Mouse (Mus musculus) lung, embryonic 14.5 days (tissue): ENCODE data around the gene Prkx. TPM values are rescaled to one million over a fixed set of nuclear protein-coding genes. Genes with fewer than 3 reads are reported as not detected.

Experiments used
- ATAC-seq: fragments of 200-750 bp; cut with Nextera tagmentation; 2 replicates; pipeline ENCODE4 v1.8.0; 2017; ENCODE audit warnings: mild to moderate bottlenecking, moderate TSS enrichment, moderate library complexity; ENCODE audit not compliant: insufficient read depth
- DNase-seq: peaks from one replicate; pipeline ENCODE4 v3.0.0-alpha.2; 2015
- H3K27ac ChIP-seq: fragments of 300-500 bp; sonication (generic); 2 replicates; pipeline ENCODE4 v1.5.1; 2014; ENCODE audit warnings: low read depth, mild to moderate bottlenecking, moderate library complexity
- H3K27me3 ChIP-seq: fragments of 300-500 bp; sonication (generic); 2 replicates; pipeline ENCODE4 v1.6.1; 2014; ENCODE audit warnings: low read length, control low read depth; ENCODE audit not compliant: insufficient read depth
- H3K36me3 ChIP-seq: fragments of 300-500 bp; sonication (generic); 2 replicates; pipeline ENCODE4 v1.6.1; 2014; ENCODE audit warnings: control low read depth; ENCODE audit not compliant: insufficient read depth
- H3K4me1 ChIP-seq: fragments of 300-500 bp; sonication (generic); 2 replicates; pipeline ENCODE4 v1.6.1; 2014; ENCODE audit warnings: antibody characterized with exemption, control low read depth; ENCODE audit not compliant: insufficient read depth
- H3K4me2 ChIP-seq: fragments of 300-500 bp; sonication (generic); 2 replicates; pipeline ENCODE4 v1.6.1; 2014; ENCODE audit warnings: mild to moderate bottlenecking
- H3K4me3 ChIP-seq: fragments of 300-500 bp; sonication (generic); 2 replicates; pipeline ENCODE4 v1.5.1; 2014; ENCODE audit warnings: low read depth, low read length
- H3K9ac ChIP-seq: fragments of 300-500 bp; sonication (generic); 2 replicates; pipeline ENCODE4 v1.6.1; 2014
- H3K9me3 ChIP-seq: fragments of 300-500 bp; sonication (generic); 2 replicates; pipeline ENCODE4 v1.6.1; 2016; ENCODE audit warnings: low read depth, low read length, control low read depth
- CTCF ChIP-seq: IDR thresholded peaks from 2 replicates; pipeline ENCODE4 v1.5.1; 2016; ENCODE audit warnings: antibody characterized with exemption, low read depth
- WGBS: fragments of 180-500 bp; shearing (Covaris S2); extraction: QIAGEN DNeasy Blood & Tissue Kit; methylation state at CpG from one replicate; pipeline ENCODE4 v1.1.7; 2014; 5-methylcytosine and 5-hydroxymethylcytosine counted together
- polyA plus RNA-seq: library from polyadenylated mRNA; unstranded; fragments of >200 nt; fragmentation: Nextera tagmentation; extraction: Ambion mirVana; gene quantifications from 2 replicates; pipeline ENCODE4 v1.2.1, GENCODE M21; 2014

The Prkx gene
- 14.0 and 14.9 TPM in 2 replicates for polyA plus RNA-seq

- H3K27ac ChIP-seq, result peak within 1 kb of the TSS; percentile 89
- no peaks in the 10 kb centered on the region for H3K36me3 ChIP-seq
- TF ChIP-seq CTCF, result no peak
- peak within 1 kb of the TSS; percentile 57 for H3K4me3 ChIP-seq
- ATAC-seq (peak; percentile 78), DNase-seq (peak; percentile 62)
- H3K4me1 ChIP-seq, result no peaks in the 10 kb centered on the region
- peak within 1 kb of the TSS; percentile 59 for H3K9ac ChIP-seq
- no peaks in the 10 kb centered on the region for H3K27me3 ChIP-seq
- peak within 1 kb of the TSS; percentile 63 for H3K4me2 ChIP-seq
- H3K9me3 ChIP-seq, result no peaks in the 10 kb centered on the region
- WGBS, result 16% methylated on average over 16 of the region's 19 CpGs
Observed at GRCm38 (mm10) chrX:77796238-77796835, at the start of gene Prkx. Gene Prkx, minus strand, starts transcription at chrX:77796278.

DNA sequence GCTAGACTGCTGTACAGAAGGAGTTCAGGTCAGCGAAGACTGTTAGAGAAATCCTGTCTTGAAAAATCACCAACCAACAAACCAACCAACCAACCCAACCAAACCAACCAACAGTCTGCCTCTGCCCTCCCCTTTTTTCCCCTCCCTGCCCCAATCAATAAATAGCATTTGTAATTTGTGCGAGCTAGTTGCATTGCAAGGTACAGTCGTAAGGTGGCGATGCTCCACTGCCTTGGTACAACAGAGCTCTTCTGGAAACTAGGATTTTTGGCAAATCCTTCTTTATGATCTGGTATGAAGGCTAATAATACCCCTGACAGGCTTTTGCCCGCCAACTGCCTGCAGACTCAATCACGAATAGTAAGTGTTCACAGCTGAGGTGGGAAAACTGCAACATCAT is 16.0 kb upstream of the Prkx start:
- 53% methylated on average over 6 of the region's 6 CpGs for WGBS
- no peak for ATAC-seq
- no peaks in the 10 kb centered on the region for H3K27me3 ChIP-seq
- 0 out of 2 replicates have a peak, but pooled peaks have one; percentile 5 for TF ChIP-seq CTCF
- H3K4me2 ChIP-seq, result no peak overlapping the region
- H3K36me3 ChIP-seq, result no peaks in the 10 kb centered on the region
- H3K27ac ChIP-seq, result no peak overlapping the region
- H3K4me1 ChIP-seq, result no peaks in the 10 kb centered on the region
- DNase-seq, result no peak
- no peak overlapping the region for H3K9ac ChIP-seq
- no peaks in the 10 kb centered on the region for H3K9me3 ChIP-seq
- H3K4me3 ChIP-seq, result no peak overlapping the region

DNA sequence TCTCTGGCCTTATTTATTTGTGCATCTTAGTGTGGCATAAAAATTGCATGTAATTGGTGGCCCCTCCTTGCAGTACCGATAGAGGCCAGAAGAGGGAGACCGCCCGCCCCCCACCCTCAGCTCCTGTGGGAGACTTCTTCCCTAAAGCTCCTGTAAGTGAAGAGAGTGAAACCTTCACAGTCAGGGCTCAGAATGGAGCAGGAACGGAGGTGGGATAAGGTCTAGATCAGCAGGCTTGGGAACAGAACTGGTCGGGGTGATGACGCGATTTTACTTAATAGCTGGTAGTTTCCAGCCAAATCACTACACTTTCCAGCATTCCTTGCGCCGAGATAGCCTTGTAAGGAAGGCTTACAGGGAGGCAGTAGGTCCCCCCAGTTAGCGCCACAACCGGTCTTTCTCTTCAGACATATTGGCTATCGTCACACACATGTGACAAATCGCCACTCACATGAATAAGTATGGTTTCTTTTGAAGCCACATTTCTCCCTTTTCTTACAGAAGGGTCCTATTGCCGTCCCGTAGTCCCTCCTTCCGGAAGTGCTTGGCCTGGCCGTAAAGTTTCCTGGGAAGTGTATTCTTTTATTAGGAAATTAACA is 14.6 kb upstream of the Prkx start:
- H3K27me3 ChIP-seq, result no peaks in the 10 kb centered on the region
- H3K9ac ChIP-seq, result no peak overlapping the region; the same call in 1 of the 2 replicates
- H3K9me3 ChIP-seq, result no peaks in the 10 kb centered on the region
- peak; percentile 66 for DNase-seq
- peak; percentile 92 for ATAC-seq
- H3K4me3 ChIP-seq, result peak overlapping the region; percentile 33
- peak overlapping the region; percentile 52 for H3K4me2 ChIP-seq
- no peaks in the 10 kb centered on the region for H3K36me3 ChIP-seq
- peak; percentile 79 for TF ChIP-seq CTCF
- WGBS, result 20% methylated on average over 17 of the region's 17 CpGs
- peak overlapping the region; percentile 65; the same call in 1 of the 2 replicates for H3K27ac ChIP-seq
- no peaks in the 10 kb centered on the region for H3K4me1 ChIP-seq

DNA sequence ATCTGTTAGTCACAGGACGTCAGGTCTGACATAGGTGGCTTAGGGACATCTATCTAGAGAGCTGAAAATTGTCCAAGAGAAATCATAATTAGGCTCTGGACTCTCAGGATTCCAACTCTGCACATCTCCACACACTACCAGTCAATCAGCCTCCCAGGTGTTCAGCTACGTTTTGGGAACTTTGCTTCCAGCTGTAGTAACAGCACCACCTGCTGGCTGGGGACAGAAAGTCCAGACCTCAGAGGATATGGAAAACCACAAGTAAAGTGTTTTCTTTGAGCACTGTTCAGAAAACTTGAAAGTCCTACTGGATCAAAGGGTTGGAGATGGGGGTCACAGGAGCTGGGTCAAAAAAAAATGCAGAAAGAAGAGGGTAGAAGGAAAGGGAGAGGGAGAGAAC is 12.5 kb upstream of the Prkx start:
- WGBS, result 14% methylated on average over 2 of the region's 2 CpGs
- Histone ChIP-seq H3K27me3 (no peaks in the 10 kb centered on the region), H3K9me3 (no peaks in the 10 kb centered on the region), H3K27ac (no peak overlapping the region), H3K4me2 (no peak overlapping the region), H3K4me3 (no peak overlapping the region), H3K4me1 (no peaks in the 10 kb centered on the region), H3K9ac (no peak overlapping the region), H3K36me3 (no peaks in the 10 kb centered on the region)
- TF ChIP-seq CTCF, result peak; percentile 64
- DNase-seq (peak; percentile 59), ATAC-seq (no peak)

- H3K27me3 ChIP-seq, result no peaks in the 10 kb centered on the region
- ATAC-seq (no peak), DNase-seq (no peak)
- no peak overlapping the region for H3K4me2 ChIP-seq
- H3K4me1 ChIP-seq, result no peaks in the 10 kb centered on the region
- no peaks in the 10 kb centered on the region for H3K9me3 ChIP-seq
- no peaks in the 10 kb centered on the region for H3K36me3 ChIP-seq
- TF ChIP-seq CTCF, result no peak
- WGBS, result 66% methylated on average over 2 of the region's 2 CpGs
- H3K9ac ChIP-seq, result no peak overlapping the region
- no peak overlapping the region for H3K4me3 ChIP-seq
- no peak overlapping the region for H3K27ac ChIP-seq
Observed at GRCm38 (mm10) chrX:77802293-77802692, 6.2 kb upstream of the Prkx start.

GRCm38 (mm10) chrX:77801543-77801942 is 5.5 kb upstream of the Prkx start:
- no peak for TF ChIP-seq CTCF
- no peak for ATAC-seq
- 56% methylated on average over 1 of the region's 1 CpGs for WGBS

DNA sequence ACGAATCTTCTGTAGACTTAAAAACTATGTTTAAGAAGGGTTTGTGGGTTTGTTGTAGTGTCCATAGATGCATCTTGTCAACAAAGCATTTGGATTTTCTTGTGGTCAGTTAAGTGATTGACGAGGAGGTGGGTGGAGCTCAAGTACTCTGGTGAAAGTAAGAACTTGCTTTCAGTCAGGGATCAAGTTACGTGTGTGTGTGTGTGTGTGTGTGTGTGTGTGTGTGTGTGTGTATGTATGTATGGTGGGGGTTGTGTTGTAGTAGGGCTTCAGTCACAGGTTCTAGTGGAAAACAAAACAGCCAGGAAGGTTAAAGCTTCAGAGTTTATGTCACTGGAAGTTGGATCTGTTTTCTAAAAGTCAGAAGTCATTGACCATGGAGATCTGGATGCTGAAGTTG is 3.5 kb upstream of the Prkx start:
- TF ChIP-seq CTCF, result no peak
- Histone ChIP-seq H3K9ac (no peak overlapping the region), H3K27ac (no peak overlapping the region), H3K27me3 (no peaks in the 10 kb centered on the region), H3K36me3 (no peaks in the 10 kb centered on the region), H3K4me3 (no peak overlapping the region), H3K4me1 (no peaks in the 10 kb centered on the region), H3K4me2 (no peak overlapping the region), H3K9me3 (no peaks in the 10 kb centered on the region)
- DNase-seq (no peak), ATAC-seq (no peak)
- WGBS, result 70% methylated on average over 3 of the region's 3 CpGs

More at GRCm38 (mm10) chrX:77801543-77801942, 5.5 kb upstream of the Prkx start:
- no peaks in the 10 kb centered on the region for H3K27me3 ChIP-seq
- no peak overlapping the region for H3K4me3 ChIP-seq
- no peak overlapping the region for H3K27ac ChIP-seq
- no peaks in the 10 kb centered on the region for H3K36me3 ChIP-seq
- DNase-seq, result no peak
- no peak overlapping the region for H3K9ac ChIP-seq
- no peak overlapping the region for H3K4me2 ChIP-seq
- H3K9me3 ChIP-seq, result no peaks in the 10 kb centered on the region
- H3K4me1 ChIP-seq, result no peaks in the 10 kb centered on the region
